Mouse (Mus musculus): ENCODE results near the gene Gm20388.

Gene Gm20388

DNA sequence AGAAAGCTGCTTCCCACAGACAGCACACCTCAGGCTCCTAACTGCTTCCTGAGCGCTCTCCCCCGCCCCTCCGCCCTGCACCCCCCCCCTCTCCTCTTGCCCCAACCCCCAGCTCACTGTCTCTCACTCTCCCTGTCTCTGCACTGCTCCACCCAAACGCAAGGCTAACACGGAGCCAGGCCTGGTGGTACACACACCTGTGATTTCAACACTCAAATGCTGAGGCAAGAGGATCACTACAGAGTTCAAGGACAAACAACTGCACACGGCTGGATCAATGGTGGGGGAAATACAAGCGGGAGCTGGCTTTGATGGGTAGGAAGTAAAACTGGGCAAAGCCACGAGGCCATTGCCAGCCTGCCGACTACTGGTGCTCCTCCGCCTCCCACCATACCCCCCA lies 1026.0 kb downstream of the Gm20388 start:
- no peak for DNase-seq (ENCODE audit: low spot score in 2 of 2)

DNA sequence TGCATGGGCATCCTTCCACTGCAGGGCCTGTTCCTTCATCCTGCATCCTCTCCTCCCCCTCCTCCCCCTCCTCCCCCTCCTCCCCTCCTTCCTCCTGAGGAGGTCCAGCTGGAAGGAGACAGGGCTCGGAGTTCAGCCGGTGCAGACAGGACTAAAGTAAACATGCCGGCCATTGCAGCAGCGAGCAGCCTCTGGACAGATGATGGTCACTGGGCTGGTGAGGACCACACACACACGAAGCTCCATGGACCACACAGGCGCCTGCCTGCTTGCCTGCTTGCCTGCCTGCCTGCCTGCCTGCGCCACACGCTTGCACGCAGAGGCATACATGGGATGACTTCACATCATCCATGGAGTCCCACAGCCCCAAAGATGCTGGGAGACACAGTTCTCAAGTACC lies 1026.8 kb downstream of the Gm20388 start:
- DNase-seq (ENCODE audit: low spot score in 2 of 2), result no peak

DNA sequence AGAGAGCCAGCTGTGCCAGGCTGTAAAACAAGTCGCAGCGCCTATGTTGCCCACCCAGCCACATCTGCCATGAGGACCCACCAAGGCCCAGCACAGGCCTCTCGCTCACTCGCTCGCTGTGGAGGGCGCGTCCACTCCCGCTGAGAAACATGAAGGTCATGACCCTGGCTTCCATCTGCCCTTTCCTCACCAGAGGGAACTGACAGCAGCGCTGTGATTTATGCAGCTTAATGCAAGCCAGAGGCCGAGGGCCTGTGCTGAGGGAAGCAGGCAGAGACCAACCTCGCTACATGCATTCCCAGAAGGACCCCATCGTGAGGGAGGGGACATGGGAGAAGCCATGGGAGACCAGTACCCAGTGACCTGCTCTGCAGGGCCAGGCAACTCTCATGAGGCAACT lies 1029.6 kb downstream of the Gm20388 start:
- no peak for DNase-seq (ENCODE audit: low spot score in 2 of 2)

DNA sequence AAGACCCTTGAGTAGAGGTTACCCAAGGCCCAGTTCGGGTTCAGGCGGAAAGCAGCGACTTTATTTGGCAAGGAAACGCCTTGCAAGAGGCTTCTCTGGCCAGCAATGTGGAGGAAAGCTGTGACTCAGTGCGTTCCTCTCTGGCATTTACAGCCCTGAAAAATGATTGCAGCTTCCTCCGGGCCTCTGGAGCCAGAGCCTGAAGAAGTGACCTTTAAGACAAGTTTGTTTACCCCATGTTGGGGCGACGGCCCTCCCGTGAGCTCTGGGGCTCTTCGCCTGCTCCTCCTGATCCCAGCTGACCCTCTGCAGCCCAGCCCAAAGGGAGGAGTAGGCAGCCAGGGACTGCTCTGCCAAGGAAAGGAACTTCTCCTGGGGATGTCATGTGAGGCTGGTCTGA lies 1036.6 kb downstream of the Gm20388 start:
- DNase-seq (ENCODE audit: low spot score in 2 of 2), result no peak

DNA sequence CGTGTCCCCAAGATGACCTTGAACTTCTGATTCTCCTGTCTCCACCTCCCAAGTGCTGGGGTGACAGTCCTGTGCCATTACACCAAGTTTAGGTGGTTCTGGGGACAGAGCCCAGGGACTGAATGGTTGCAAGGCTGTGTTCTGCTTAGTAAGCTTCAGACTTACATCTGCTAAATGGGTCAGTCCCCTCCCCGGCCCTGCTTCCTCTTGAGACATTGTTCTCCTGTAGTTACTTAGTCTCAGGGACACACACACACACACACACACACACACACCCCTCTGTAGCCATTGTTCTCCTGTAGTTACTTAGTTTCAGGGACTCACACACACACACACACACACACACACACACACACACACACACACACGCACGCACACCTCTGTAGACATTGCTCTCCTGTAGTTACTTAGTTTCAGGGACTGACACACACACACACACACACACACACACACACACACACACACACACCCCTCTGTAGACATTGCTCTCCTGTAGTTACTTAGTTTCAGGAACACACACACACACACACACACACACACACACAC lies 1037.5 kb downstream of the Gm20388 start:
- DNase-seq (ENCODE audit: low spot score in 2 of 2), result no peak

DNA sequence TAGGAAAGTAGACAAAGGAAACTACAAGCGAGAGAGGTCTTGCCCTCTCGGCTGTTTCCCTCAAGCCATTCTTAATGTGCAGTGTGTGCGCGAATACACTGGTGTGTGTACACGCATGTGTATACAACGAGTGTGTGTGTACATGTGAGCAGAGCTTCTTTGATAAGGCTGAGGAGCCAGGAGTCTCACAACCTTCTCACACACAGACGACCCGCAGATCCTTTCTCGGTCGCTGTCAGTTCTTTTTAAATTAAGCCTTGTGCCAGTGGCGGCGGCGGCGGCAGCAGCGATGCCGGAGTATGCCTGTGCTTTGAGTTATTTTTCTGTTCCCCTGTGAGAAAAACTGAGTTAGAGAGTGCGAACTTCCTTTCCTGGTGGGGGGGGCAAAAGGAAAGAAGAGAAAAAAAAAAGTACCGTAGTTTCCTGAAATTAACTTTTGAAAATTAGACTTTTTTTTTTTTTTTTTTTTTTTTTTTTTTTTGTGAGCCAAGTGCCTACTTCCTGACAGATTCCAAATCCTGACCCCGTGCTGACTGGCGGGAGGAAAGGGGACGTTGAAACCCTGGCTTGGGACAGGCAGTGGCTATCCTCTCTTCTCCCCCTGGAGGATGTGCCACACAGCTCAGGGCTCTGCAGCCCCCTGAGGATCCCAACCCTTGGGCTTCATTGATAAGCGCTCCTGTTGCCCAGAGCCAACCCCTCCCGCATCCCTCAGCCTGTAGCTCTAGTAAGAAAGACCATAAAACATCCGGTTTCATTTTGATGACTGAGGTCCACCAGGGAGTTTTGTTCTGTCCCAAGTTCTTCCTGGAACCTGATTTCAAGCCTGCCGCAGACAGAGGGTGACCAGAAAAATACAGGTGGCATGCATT lies 1038.2 kb downstream of the Gm20388 start:
- no peak for DNase-seq (ENCODE audit: low spot score in 2 of 2)

DNA sequence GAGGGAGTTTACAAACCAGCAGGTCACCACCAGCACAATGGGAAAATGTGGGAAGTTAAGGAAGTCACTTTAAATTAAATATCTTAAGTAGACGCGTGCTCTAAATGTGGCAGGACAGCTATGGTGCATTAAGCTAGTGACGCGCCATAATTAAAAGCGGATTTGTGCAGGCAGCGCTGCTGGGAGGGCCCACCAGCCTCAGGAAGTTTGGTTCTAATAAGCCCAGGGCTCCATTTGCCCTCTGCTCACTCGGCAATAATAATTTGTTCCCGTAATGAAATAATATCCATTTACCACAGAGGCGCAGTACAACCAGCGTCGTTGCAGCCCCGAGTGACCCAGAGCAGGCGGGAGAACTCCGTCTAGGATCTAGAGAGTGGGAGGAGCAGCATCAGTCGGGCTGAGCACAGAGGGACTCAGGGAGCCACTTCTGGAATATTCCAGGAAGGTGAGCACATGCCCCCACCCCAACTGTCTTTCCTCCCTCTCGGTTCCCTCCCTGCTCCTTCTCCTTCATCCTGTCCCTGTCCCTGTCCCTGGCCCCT lies 1040.1 kb downstream of the Gm20388 start:
- DNase-seq (ENCODE audit: low spot score in 2 of 2), result no peak

DNA sequence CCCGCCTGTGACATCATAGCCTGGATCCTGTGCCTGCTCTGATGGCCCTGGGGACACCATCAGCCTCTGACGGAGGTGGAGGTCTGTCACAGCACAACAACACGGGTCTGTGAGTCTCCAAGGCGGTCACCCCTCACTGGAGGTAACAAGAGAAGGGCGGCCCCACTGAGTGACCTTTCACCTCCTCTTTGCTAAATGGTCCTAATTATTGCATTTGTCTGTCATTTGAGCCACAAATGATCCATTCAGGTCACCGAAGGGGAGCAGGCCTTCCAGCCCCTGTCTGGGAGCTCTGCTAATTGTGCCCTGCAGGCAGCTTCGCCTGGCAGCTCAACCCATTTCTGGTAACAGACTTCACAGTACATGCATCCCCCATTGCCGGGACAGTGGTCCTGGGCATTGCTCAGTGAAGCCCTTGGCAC lies 1048.8 kb downstream of the Gm20388 start:
- DNase-seq (ENCODE audit: low spot score in 2 of 2), result no peak

DNA sequence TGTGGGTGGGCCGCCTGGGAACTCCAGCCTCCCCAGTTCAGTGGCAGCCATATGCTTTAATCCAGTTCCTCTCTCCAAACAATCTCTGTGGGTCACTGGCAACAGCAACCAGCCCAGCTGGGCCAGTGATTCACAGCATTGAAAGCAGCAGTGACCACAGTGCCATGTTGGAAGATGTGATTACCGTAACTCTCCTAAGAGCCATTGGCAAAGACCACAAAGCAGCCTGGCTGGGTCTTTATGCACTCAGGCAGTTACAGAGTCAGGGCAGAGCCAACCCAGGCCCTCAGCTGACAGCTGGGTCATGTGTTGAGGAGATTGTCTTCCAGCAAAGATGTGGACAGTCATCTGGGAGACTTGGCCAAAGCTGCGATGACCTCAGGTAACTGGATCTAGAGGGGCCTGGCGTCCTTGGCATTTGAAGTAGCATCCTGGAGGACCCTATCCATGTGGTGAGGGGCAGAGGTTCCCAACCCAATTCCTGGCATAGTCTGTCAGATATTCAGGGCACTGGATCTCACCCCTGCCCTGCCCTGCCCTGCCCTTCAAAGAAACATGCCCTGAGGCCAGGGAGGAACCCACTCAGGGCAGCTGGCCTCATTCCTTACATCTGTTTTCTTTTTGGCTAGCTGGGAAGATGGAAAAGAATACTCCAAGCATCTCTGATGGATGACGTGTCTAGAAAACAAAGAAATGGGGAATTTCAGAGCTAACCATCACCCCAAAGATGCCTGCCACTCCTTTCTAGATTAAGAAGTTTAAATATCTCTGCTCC lies 1052.2 kb downstream of the Gm20388 start:
- DNase-seq (ENCODE audit: low spot score in 2 of 2), result no peak

DNA sequence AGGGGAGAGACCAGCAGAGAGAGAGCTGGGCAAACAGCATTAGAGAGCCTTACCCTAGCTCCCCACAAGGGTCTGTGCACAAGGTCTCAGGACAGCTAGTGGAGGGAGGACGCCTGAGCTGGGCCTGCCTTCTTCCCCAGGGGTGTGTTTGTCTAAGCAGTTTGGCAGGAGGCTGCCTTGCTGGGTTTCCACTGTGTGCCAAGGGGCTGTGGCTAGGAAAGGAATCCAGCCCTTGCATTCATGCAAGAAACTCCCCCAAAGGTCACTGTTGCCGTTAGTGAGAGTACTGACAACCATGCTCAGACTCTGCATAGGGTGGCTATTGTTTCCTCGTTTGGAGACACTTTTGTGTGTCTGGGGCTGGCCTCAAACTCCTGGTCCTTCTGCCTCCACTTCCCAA lies 1055.9 kb downstream of the Gm20388 start:
- DNase-seq (ENCODE audit: low spot score in 2 of 2), result no peak

DNA sequence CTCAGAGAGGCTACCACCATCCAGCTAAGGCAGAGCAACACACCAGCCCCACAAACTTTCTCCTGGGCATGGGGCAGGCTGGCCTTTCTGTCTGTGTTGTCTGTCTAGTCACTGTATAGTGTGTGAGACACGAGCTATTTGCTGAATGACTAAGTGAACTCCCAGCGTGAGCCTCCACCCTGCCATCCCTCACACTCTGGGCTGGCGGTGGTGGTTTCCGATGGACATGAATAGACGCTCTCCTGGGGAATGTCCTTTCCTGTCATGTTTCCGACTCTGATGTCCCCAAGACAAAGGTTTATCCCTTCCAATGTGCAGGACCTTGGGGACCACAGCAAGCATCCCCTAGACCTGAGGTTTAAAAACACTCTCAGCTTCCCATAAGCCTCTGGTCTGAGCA lies 1057.7 kb downstream of the Gm20388 start:
- DNase-seq (ENCODE audit: low spot score in 2 of 2), result no peak

DNA sequence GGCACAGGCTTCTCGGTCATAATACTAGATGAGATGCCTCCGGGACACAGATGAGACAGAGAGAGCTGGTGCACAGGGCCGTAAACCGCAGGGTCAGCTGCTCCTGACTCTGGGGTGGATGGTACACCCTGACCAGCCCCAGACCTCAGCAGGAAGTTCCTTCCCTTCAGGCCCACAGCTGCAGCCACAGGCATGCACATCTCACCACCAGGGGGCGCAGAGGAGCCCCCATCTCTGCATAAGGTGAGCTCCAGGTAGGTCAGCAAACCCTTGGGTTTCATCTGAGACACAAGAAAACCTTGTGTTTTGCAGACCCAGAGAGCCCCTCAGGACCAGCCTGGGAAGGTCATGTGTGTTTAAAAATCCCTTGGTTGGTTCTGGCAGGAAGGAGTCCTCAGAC lies 1059.7 kb downstream of the Gm20388 start:
- DNase-seq (ENCODE audit: low spot score in 2 of 2), result no peak

DNA sequence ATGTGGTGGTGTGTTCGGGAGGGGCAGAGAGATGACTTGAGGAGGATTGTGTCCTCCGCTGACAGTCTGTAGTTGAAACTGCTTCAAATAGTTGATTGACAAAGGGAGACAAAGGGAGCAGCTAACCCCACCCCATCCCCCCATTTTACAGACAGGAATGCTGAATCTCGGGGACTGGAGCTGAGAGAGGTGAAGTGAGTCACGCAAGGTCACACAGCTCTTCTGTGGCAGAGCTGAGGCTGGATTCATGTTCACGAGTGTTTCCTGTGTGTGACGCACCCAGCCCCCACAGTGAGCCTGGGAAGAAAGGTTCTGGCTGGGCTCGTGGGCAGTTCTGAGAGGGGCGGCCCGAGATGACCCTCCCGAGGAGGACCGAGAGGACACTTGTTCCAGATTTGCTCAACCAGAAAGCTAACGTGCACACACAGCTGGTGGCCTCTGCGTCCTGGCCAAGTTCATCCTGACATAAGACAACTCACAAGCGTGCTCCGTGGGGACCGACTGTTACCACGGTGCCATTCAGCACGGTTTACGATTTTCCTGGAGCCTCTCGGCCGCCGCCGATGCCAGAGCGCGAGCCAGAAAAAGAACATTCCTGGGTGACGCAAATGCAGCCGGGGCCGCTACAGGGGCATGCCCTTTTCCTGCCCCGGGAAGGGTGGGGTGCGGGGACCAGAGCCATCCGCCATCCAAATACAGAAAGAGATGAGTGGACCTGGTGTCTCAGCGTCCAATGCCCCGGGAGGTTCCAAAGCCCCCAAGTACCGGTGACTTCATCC lies 1061.2 kb downstream of the Gm20388 start:
- DNase-seq (ENCODE audit: low spot score in 2 of 2), result peak; percentile 5 to 7

DNA sequence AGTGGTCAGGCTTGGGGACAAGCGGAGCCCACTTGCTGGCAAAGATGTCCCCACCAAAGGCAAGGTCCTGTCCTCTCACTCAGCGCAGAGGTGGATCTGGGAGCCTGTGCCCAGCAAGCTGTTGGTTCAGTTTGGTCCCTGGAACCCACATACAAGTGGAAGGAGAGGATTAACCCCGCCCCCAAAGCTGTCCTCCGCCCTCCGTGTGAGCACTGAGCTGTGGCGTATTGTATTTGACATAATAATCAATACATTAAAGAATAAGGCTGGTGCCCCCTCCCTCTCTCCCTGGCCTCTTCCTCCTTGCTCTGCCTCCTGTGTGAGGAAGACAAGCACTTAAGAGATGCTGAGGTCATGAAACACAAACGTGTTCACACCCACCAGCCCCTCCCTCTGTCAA lies 1062.4 kb downstream of the Gm20388 start:
- no peak for DNase-seq (ENCODE audit: low spot score in 2 of 2)

DNA sequence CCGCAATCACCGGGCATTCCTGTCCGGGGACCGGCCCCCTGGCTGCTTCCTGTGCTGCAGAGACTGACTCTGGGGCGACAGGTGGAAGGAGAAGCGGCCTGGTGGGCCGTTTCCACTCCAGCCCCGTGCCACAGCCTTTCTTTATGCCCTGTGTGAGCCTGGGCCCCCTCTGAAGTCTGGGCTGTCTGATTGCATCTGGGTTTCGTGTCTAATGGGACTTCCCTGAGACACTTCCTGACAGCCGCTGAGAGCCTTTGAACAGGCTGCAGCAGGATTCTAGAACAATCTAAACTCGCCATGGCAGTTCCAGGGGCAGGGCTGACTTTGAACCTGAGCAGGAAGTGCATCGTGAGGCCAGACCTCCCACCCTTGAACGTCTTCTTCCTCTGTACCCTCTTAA lies 1066.5 kb downstream of the Gm20388 start:
- DNase-seq (ENCODE audit: low spot score in 2 of 2), result no peak

DNA sequence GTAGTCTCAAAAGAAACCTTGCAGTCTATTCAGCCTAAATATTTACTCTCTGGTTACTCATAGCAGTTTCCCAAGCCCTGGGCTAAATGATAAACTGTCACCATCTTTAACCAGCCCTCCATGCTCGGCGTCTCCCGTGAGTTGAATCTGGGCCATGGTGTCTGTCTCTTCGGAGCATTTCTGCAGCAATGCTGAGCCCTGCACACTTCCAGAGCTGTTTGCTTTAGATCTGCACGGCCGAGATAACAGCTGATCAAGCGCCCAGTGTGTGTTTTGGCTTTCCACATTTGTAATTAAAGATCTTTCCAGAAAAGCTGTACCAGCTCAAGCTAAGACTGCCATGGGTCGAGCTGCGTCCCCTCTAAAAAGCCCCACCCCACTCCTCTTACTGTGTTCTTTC lies 1068.6 kb downstream of the Gm20388 start:
- DNase-seq (ENCODE audit: low spot score in 2 of 2), result no peak

DNA sequence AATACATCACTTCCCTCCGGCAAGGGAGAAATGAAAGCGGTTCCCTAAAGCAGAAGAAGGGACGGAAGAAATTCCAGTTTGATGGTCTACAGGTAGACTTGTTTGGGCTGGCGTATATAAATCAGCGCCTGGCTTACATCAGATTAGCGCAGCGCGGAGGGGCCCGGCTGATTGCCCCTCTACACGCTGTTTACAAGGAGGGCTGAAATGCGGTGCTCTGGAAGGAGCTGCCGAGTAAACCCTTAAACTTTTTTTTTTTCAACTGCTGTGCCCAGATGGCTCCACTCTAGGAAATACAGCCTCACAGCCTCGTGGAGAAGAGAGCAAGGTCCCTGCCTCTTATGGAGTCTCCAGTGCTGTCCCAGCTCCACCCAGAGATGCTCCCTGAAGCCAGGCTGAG lies 1070.3 kb downstream of the Gm20388 start:
- no peak for DNase-seq (ENCODE audit: low spot score in 2 of 2)

DNA sequence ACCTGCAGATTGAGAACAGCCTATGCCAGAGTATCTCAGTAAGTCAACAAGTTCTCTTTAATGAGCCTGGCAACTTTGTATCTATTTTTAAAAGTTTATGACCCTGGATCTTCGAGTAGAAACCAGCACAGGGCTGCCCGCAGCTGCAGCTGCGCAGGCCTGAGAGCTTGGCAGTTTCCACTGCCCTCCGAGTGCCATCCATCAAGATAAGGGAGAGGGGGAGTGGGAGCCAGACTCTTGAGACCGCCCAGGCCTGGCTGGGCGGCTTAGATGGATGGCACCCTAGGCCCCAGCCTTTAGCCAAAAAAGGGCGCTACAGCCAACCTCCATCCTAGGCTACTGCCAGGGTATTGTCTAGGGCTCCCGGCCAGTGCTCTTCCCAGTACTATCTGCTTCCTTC lies 1074.2 kb downstream of the Gm20388 start:
- DNase-seq (ENCODE audit: low spot score in 2 of 2), result no peak

DNA sequence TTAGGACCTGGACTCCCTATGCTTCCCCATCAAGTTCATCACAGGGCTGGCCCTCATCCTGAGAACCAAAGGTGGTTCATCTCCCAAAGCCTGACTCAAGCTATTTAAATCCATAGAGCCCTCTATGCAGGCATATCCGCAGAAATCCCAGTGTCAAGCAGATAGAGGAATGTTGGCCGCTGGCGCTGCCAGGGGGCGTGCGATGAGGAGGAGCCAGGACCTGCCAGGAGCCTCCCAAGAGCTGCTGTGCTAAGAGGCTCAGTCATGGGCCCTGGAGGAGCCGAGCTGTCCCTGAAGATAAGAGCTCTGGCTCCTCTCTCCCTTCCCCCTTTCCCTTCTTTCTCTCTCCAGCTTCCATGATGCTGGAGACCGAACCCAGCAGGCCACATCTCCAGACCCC lies 1075.4 kb downstream of the Gm20388 start:
- DNase-seq (ENCODE audit: low spot score in 2 of 2), result no peak

DNA sequence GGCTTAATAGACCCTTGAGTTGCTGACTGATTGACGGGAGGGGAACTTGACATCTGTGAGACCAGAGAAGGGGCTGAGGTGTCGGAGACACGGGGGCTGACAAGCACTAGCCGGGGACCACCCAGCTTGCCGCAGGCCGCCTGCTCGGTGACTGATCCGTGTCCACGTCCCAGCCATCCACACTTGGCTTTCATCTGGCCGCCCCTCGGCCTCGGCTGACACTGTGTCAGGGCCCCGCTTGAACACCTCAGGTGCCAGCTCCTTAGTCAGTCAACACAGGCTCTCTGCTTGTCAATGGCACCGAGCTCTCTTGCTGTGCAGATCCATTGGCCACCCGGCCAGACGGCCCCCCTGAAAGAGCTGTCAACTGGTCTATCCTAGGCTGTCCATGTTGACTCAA lies 1083.1 kb downstream of the Gm20388 start:
- no peak for DNase-seq (ENCODE audit: low spot score in 2 of 2)

DNA sequence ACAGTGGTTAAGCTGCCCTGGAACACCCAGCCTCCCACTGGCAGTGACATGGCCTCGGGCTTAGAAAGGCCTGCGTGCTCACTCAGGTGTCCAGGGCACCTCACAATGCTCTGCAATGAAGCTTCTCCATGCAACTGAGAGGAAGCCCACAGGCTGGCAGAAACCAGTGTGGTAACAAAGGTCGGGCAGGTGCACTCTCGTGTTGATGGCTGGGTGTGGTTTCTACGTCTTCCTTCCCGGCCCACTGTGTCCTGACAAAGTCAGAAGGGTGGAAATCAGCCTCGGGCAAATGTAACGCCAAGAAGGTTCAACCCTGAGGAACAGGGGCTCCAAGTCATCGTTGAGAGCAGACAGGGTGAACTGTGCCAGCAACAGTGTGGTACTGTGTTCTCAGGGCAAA lies 1084.8 kb downstream of the Gm20388 start:
- no peak for DNase-seq (ENCODE audit: low spot score in 2 of 2)

Measured in frontal cortex, postnatal 25 days (tissue).